Mouse (Mus musculus): ENCODE data around the gene Adap1. TPM values are rescaled to one million over a fixed set of nuclear protein-coding genes. Genes with fewer than 3 reads are reported as not detected.

Adap1 gene
- polyA plus RNA-seq, 1 experiment from 2014 or later = 13.8 TPM

GRCm38 (mm10) chr5:139286142-139286941 is 39.1 kb downstream of the Adap1 start:
- TF ChIP-seq EP300 (optimal IDR thresholded peaks at IDR 0.05) (no peak), CTCF (IDR thresholded peaks at IDR 0.05; ENCODE audit: low read depth) (no peak)
- WGBS = 37% methylated on average over 14 of the region's 14 CpGs
- no peaks in the 10 kb centered on the region for H3K36me3 ChIP-seq (ENCODE audit: control insufficient read depth, insufficient read depth, low read length)
- H3K27ac ChIP-seq (replicated peaks) = peak overlapping the region; percentile 65
- H3K4me1 ChIP-seq (replicated peaks; ENCODE audit: control insufficient read depth, insufficient read depth) = peaks cover 9% of the 10 kb centered on the region
- H3K27me3 ChIP-seq (ENCODE audit: control insufficient read depth, insufficient read depth, low read length) = no peaks in the 10 kb centered on the region
- peak; percentile 26 for DNase-seq (ENCODE audit: low spot score)
- H3K4me3 ChIP-seq (ENCODE audit: low read depth, low read length) = no peak overlapping the region
- peak overlapping the region; percentile 41; the same call in 1 of the 2 replicates for H3K9ac ChIP-seq (ENCODE audit: low read length)
- peak; percentile 22; the same call in 1 of the 2 replicates for ATAC-seq (ENCODE audit: low FRiP score, low TSS enrichment)
- no peaks in the 10 kb centered on the region for H3K9me3 ChIP-seq (ENCODE audit: control insufficient read depth, low read length)
- H3K4me2 ChIP-seq (replicated peaks; ENCODE audit: low read depth) = no peak overlapping the region

GRCm38 (mm10) chr5:139285383-139286067 is 39.9 kb downstream of the Adap1 start:
- Histone ChIP-seq H3K4me1 (replicated peaks; ENCODE audit: control insufficient read depth, insufficient read depth) (peaks cover 9% of the 10 kb centered on the region), H3K27me3 (ENCODE audit: control insufficient read depth, insufficient read depth, low read length) (no peaks in the 10 kb centered on the region), H3K36me3 (ENCODE audit: control insufficient read depth, insufficient read depth, low read length) (no peaks in the 10 kb centered on the region), H3K9me3 (ENCODE audit: control insufficient read depth, low read length) (no peaks in the 10 kb centered on the region), H3K4me2 (replicated peaks; ENCODE audit: low read depth) (no peak overlapping the region), H3K9ac (ENCODE audit: low read length) (0 out of 2 replicates have a peak overlapping the region, but pooled peaks have one; percentile 41), H3K4me3 (ENCODE audit: low read depth, low read length) (no peak overlapping the region), H3K27ac (replicated peaks) (peak overlapping the region; percentile 65)
- DNase-seq (ENCODE audit: low spot score) (peak; percentile 46), ATAC-seq (ENCODE audit: low FRiP score, low TSS enrichment) (peak; percentile 70)
- 41% methylated on average over 8 of the region's 8 CpGs for WGBS
- TF ChIP-seq CTCF (IDR thresholded peaks at IDR 0.05; ENCODE audit: low read depth) = no peak
- no peak for TF ChIP-seq EP300 (optimal IDR thresholded peaks at IDR 0.05)

- WGBS = 95% methylated on average over 14 of the region's 14 CpGs
- no peak overlapping the region for H3K27ac ChIP-seq (replicated peaks)
- no peaks in the 10 kb centered on the region for H3K27me3 ChIP-seq (ENCODE audit: control insufficient read depth, insufficient read depth, low read length)
- no peak overlapping the region for H3K9ac ChIP-seq (ENCODE audit: low read length)
- DNase-seq (ENCODE audit: low spot score) (no peak), ATAC-seq (ENCODE audit: low FRiP score, low TSS enrichment) (no peak)
- H3K4me2 ChIP-seq (replicated peaks; ENCODE audit: low read depth) = no peak overlapping the region
- TF ChIP-seq CTCF (IDR thresholded peaks at IDR 0.05; ENCODE audit: low read depth) (peak; percentile 28; the same call in 1 of the 2 replicates), EP300 (optimal IDR thresholded peaks at IDR 0.05) (no peak)
- H3K9me3 ChIP-seq (ENCODE audit: control insufficient read depth, low read length) = no peaks in the 10 kb centered on the region
- H3K4me1 ChIP-seq (replicated peaks; ENCODE audit: control insufficient read depth, insufficient read depth) = peaks cover 9% of the 10 kb centered on the region
- H3K4me3 ChIP-seq (ENCODE audit: low read depth, low read length) = no peak overlapping the region
- no peaks in the 10 kb centered on the region for H3K36me3 ChIP-seq (ENCODE audit: control insufficient read depth, insufficient read depth, low read length)
Measured at GRCm38 (mm10) chr5:139283460-139284180, 41.8 kb downstream of the Adap1 start.

- ATAC-seq (ENCODE audit: low FRiP score, low TSS enrichment) (peak; percentile 53), DNase-seq (ENCODE audit: low spot score) (peak; percentile 90)
- no peaks in the 10 kb centered on the region for H3K27me3 ChIP-seq (ENCODE audit: control insufficient read depth, insufficient read depth, low read length)
- no peaks in the 10 kb centered on the region for H3K36me3 ChIP-seq (ENCODE audit: control insufficient read depth, insufficient read depth, low read length)
- H3K4me2 ChIP-seq (replicated peaks; ENCODE audit: low read depth) = no peak overlapping the region
- H3K9ac ChIP-seq (ENCODE audit: low read length) = no peak overlapping the region; the same call in 1 of the 2 replicates
- no peak overlapping the region for H3K4me3 ChIP-seq (ENCODE audit: low read depth, low read length)
- WGBS = 5% methylated on average over 15 of the region's 15 CpGs
- no peaks in the 10 kb centered on the region for H3K9me3 ChIP-seq (ENCODE audit: control insufficient read depth, low read length)
- H3K27ac ChIP-seq (replicated peaks) = peak overlapping the region; percentile 53; the same call in 1 of the 2 replicates
- TF ChIP-seq EP300 (optimal IDR thresholded peaks at IDR 0.05) = no peak
- TF ChIP-seq CTCF (IDR thresholded peaks at IDR 0.05; ENCODE audit: low read depth) = peak; percentile 99
- peaks cover 9% of the 10 kb centered on the region for H3K4me1 ChIP-seq (replicated peaks; ENCODE audit: control insufficient read depth, insufficient read depth)
Measured at GRCm38 (mm10) chr5:139282191-139282590, 43.2 kb downstream of the Adap1 start.

- Histone ChIP-seq H3K4me1 (replicated peaks; ENCODE audit: control insufficient read depth, insufficient read depth) (peaks cover 6% of the 10 kb centered on the region), H3K4me3 (ENCODE audit: low read depth, low read length) (no peak overlapping the region), H3K27me3 (ENCODE audit: control insufficient read depth, insufficient read depth, low read length) (no peaks in the 10 kb centered on the region), H3K4me2 (replicated peaks; ENCODE audit: low read depth) (no peak overlapping the region), H3K36me3 (ENCODE audit: control insufficient read depth, insufficient read depth, low read length) (no peaks in the 10 kb centered on the region), H3K9ac (ENCODE audit: low read length) (no peak overlapping the region), H3K9me3 (ENCODE audit: control insufficient read depth, low read length) (no peaks in the 10 kb centered on the region), H3K27ac (replicated peaks) (0 out of 2 replicates have a peak overlapping the region, but pooled peaks have one; percentile 53)
- ATAC-seq (ENCODE audit: low FRiP score, low TSS enrichment) (no peak; the same call in 1 of the 2 replicates), DNase-seq (ENCODE audit: low spot score) (no peak)
- WGBS = 47% methylated on average over 10 of the region's 11 CpGs
- TF ChIP-seq CTCF (IDR thresholded peaks at IDR 0.05; ENCODE audit: low read depth) = no peak
Measured at GRCm38 (mm10) chr5:139281373-139282112, 43.9 kb downstream of the Adap1 start.

Measured in stomach, postnatal 0 days (tissue).